8 mouse cellular contexts compared by ENCODE assay signal in the genomic region with DNA sequence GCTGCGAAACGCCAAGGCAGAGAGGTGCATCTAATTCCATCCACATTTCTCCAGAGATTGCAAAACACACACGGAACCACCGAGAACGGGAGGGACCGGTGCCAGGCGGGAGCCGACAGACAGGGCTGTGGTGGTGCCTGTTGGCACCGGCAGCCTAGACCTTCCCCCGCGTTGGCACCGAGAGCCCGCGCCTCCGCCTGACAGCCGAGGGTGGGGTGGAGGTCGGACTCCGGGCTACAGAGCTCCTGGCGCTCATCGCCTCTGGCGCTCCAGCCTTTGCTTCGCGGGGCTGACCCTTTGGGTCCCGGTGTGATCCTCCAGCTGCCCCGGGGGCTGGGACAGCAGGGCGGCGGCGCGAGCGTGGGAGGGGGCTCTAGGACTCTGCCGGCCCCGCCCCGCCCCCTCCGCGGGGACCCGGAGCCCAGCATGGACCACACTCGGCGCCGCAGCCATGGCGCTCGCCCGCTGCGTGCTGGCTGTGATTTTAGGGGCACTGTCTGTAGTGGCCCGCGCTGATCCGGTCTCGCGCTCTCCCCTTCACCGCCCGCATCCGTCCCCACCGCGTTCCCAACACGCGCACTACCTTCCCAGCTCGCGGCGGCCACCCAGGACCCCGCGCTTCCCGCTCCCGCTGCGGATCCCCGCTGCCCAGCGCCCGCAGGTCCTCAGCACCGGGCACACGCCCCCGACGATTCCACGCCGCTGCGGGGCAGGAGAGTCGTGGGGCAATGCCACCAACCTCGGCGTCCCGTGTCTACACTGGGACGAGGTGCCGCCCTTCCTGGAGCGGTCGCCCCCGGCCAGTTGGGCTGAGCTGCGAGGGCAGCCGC. TPM values are rescaled to one million over a fixed set of nuclear protein-coding genes. Genes with fewer than 3 reads are reported as not detected.
DNase-seq lines count a peak whose midpoint lies in the region; ATAC-seq and TF ChIP-seq lines count a peak whose summit lies in the region.

A gene (plus strand): TSS at position 206 of the 830 bp plus-strand sequence.

- H3K4me3 ChIP-seq in hindbrain, postnatal 0 days (ENCODE audit: low read length), result peak within 1 kb of the TSS; percentile 78
- peak within 1 kb of the TSS; percentile 67 for H3K4me3 ChIP-seq in left cerebral cortex, adult 2 months

- peak; percentile 82 for ATAC-seq in hindbrain, postnatal 0 days
- ATAC-seq in megakaryocyte, adult 5-6 weeks (ENCODE audit: poor library complexity, severe bottlenecking), result peak; percentile 22

- H3K4me1 ChIP-seq in hindbrain, postnatal 0 days (ENCODE audit: insufficient read depth, low read length), result 0 out of 2 replicates have a peak, but pooled peaks cover 4% of the 10 kb centered on the region

- H3K9ac ChIP-seq in hindbrain, postnatal 0 days (replicated peaks; ENCODE audit: low read length), result peak within 1 kb of the TSS; percentile 62

- no peak within 1 kb of the TSS for H3K27ac ChIP-seq in hindbrain, postnatal 0 days
- peak within 1 kb of the TSS; percentile 74 for H3K27ac ChIP-seq in left cerebral cortex, adult 2 months

- intact Hi-C loops in left cerebral cortex, adult 2 months (cut with DNase I), result loop anchor here (2.0 kb wide), 2 partner anchors 60 to 62 kb away; a partner anchor contains a TSS

- no peaks in the 10 kb centered on the region for H3K9me3 ChIP-seq in hindbrain, postnatal 0 days (ENCODE audit: low read length)

- WGBS in hindbrain, postnatal 0 days, result 2% methylated on average over 64 of the region's 84 CpGs

- no peaks in the 10 kb centered on the region for H3K36me3 ChIP-seq in hindbrain, postnatal 0 days (ENCODE audit: insufficient read depth, low read length)

- no peak for TF ChIP-seq CTCF in hindbrain, postnatal 0 days (IDR thresholded peaks at IDR 0.05; ENCODE audit: low read depth)
- TF ChIP-seq CTCF in left cerebral cortex, adult 2 months (IDR thresholded peaks at IDR 0.05), result no peak

- H3K27me3 ChIP-seq in hindbrain, postnatal 0 days (ENCODE audit: insufficient read depth, low read length), result no peaks in the 10 kb centered on the region

- DNase-seq in adrenal gland, adult 18-20 months (ENCODE audit: low spot score in 2 of 2), result peak; percentile 38 to 42
- DNase-seq in cerebellum, postnatal 14 days, result peak; percentile 66 to 71
- DNase-seq in frontal cortex, postnatal 25 days (ENCODE audit: low spot score in 2 of 2), result peak; percentile 14 to 32
- DNase-seq in hindbrain, postnatal 0 days (ENCODE audit: low spot score), result peak; percentile 59
- peak; percentile 46 to 70 for DNase-seq in left cerebral cortex, adult 2 months (ENCODE audit: extremely low spot score in 1 of 2, low spot score in 2 of 2)
- DNase-seq in right cerebral cortex, adult 2 months (ENCODE audit: low spot score in 2 of 2), result peak; percentile 55
- no peak for DNase-seq in c-Kit-positive CD71-positive TER-119-positive erythroid progenitor cells, embryonic 14.5 days (ENCODE audit: low spot score)

- peak within 1 kb of the TSS; percentile 97 for H3K4me2 ChIP-seq in hindbrain, postnatal 0 days (ENCODE audit: low read depth, low read length)

RNA-seq across cellular contexts. Expression of the gene that starts here (rescaled TPM):
- 1 to 10 TPM; 1.7 to 2.1 TPM for total RNA-seq in adrenal gland, adult 18-20 months (2021)
- total RNA-seq in hindbrain, postnatal 0 days (2014; rRNA removed), result 14.7 and 19.6 TPM in 2 replicates
- polyA plus RNA-seq in hindbrain, postnatal 0 days (2015; fragmentation: Nextera tagmentation; extraction: Ambion mirVana), result 16.8 and 17.1 TPM in 2 replicates
- total RNA-seq in left cerebral cortex, adult 2 months (2021), result 10 to 100 TPM; 15.7 to 17.9 TPM
- total RNA-seq in megakaryocyte, adult 5-6 weeks (2015), result 0.16 TPM in 1 of 2 replicates, not detected in the other
- total RNA-seq in megakaryocyte, adult 5-6 weeks (2017), result 0.26 TPM in 1 of 2 replicates, not detected in the other

Comparison
In these comparisons a context has a peak if more than half of its experiments do, and no peak if none do; other contexts are left out.
1. Peak in ATAC-seq in megakaryocyte, adult 5-6 weeks; RNA of the gene not detected or under 1 TPM.